Mouse (Mus musculus): ENCODE results near the gene Fam187b. TPM values are rescaled to one million over a fixed set of nuclear protein-coding genes. Genes with fewer than 3 reads are reported as not detected.
A peak's percentile ranks its signal among the peaks of the same experiment; 100 is the strongest.

The Fam187b gene
- polyA plus RNA-seq, 1 experiment from 2014 or later: 0.60 TPM

- ATAC-seq (ENCODE audit: insufficient number of reproducible peaks, low FRiP score): peak; percentile 38; the same call in 1 of the 2 replicates
- no peak overlapping the region for H3K9ac ChIP-seq
- H3K4me1 ChIP-seq (replicated peaks): peaks cover 19% of the 10 kb centered on the region
- no peaks in the 10 kb centered on the region for H3K27me3 ChIP-seq (replicated peaks)
- no peaks in the 10 kb centered on the region for H3K9me3 ChIP-seq (replicated peaks)
- H3K4me3 ChIP-seq: no peak overlapping the region
- H3K36me3 ChIP-seq: no peaks in the 10 kb centered on the region
- peak overlapping the region; percentile 82 for H3K27ac ChIP-seq (ENCODE audit: poor library complexity, severe bottlenecking)
- peak overlapping the region; percentile 42 for H3K4me2 ChIP-seq
- 38% methylated on average over 10 of the region's 10 CpGs for WGBS
Measured at GRCm38 (mm10) chr7:31017104-31017901, 43.7 kb downstream of the Fam187b start.

GRCm38 (mm10) chr7:31028609-31029008, 55.0 kb downstream of the Fam187b start:
- Histone ChIP-seq H3K4me2 (no peak overlapping the region), H3K36me3 (no peaks in the 10 kb centered on the region), H3K9ac (no peak overlapping the region), H3K27me3 (replicated peaks) (no peaks in the 10 kb centered on the region), H3K4me1 (replicated peaks) (no peaks in the 10 kb centered on the region), H3K27ac (ENCODE audit: poor library complexity, severe bottlenecking) (no peak overlapping the region), H3K9me3 (replicated peaks) (0 out of 2 replicates have a peak, but pooled peaks cover 7% of the 10 kb centered on the region), H3K4me3 (no peak overlapping the region)
- WGBS: 67% methylated on average over 8 of the region's 8 CpGs
- ATAC-seq (ENCODE audit: insufficient number of reproducible peaks, low FRiP score): no peak

- 0 out of 2 replicates have a peak, but pooled peaks cover 7% of the 10 kb centered on the region for H3K9me3 ChIP-seq (replicated peaks)
- no peak overlapping the region for H3K4me3 ChIP-seq
- no peaks in the 10 kb centered on the region for H3K36me3 ChIP-seq
- no peaks in the 10 kb centered on the region; the same call in 1 of the 2 replicates for H3K4me1 ChIP-seq (replicated peaks)
- no peak overlapping the region for H3K9ac ChIP-seq
- no peak overlapping the region for H3K27ac ChIP-seq (ENCODE audit: poor library complexity, severe bottlenecking)
- no peak overlapping the region for H3K4me2 ChIP-seq
- ATAC-seq (ENCODE audit: insufficient number of reproducible peaks, low FRiP score): no peak
- WGBS: 57% methylated on average over 2 of the region's 2 CpGs
- no peaks in the 10 kb centered on the region for H3K27me3 ChIP-seq (replicated peaks)
Measured at GRCm38 (mm10) chr7:31030717-31031116, 57.1 kb downstream of the Fam187b start.

- ATAC-seq (ENCODE audit: insufficient number of reproducible peaks, low FRiP score): no peak
- 79% methylated on average over 7 of the region's 7 CpGs for WGBS
Measured at GRCm38 (mm10) chr7:31031731-31032130, 58.1 kb downstream of the Fam187b start.

GRCm38 (mm10) chr7:31033409-31034165, 60.0 kb downstream of the Fam187b start:
- Histone ChIP-seq H3K36me3 (no peaks in the 10 kb centered on the region), H3K4me3 (no peak overlapping the region), H3K9ac (no peak overlapping the region), H3K27ac (ENCODE audit: poor library complexity, severe bottlenecking) (no peak overlapping the region), H3K27me3 (replicated peaks) (no peaks in the 10 kb centered on the region), H3K4me2 (no peak overlapping the region), H3K4me1 (replicated peaks) (no peaks in the 10 kb centered on the region; the same call in 1 of the 2 replicates), H3K9me3 (replicated peaks) (0 out of 2 replicates have a peak, but pooled peaks cover 6% of the 10 kb centered on the region)
- WGBS: 59% methylated on average over 9 of the region's 9 CpGs
- no peak for ATAC-seq (ENCODE audit: insufficient number of reproducible peaks, low FRiP score)

More at GRCm38 (mm10) chr7:31031731-31032130, 58.1 kb downstream of the Fam187b start:
- H3K4me3 ChIP-seq: no peak overlapping the region
- no peaks in the 10 kb centered on the region for H3K27me3 ChIP-seq (replicated peaks)
- H3K36me3 ChIP-seq: no peaks in the 10 kb centered on the region
- 0 out of 2 replicates have a peak, but pooled peaks cover 7% of the 10 kb centered on the region for H3K9me3 ChIP-seq (replicated peaks)
- H3K27ac ChIP-seq (ENCODE audit: poor library complexity, severe bottlenecking): no peak overlapping the region
- H3K4me1 ChIP-seq (replicated peaks): no peaks in the 10 kb centered on the region; the same call in 1 of the 2 replicates
- no peak overlapping the region for H3K4me2 ChIP-seq
- H3K9ac ChIP-seq: no peak overlapping the region

GRCm38 (mm10) chr7:31034789-31035188, 61.2 kb downstream of the Fam187b start:
- peaks cover 3% of the 10 kb centered on the region; the same call in 1 of the 2 replicates for H3K9me3 ChIP-seq (replicated peaks)
- H3K4me1 ChIP-seq (replicated peaks): no peaks in the 10 kb centered on the region; the same call in 1 of the 2 replicates
- no peak for ATAC-seq (ENCODE audit: insufficient number of reproducible peaks, low FRiP score)
- no peak overlapping the region for H3K4me3 ChIP-seq
- no peak overlapping the region for H3K4me2 ChIP-seq
- no peak overlapping the region for H3K27ac ChIP-seq (ENCODE audit: poor library complexity, severe bottlenecking)
- no peaks in the 10 kb centered on the region; the same call in 1 of the 2 replicates for H3K36me3 ChIP-seq
- 55% methylated on average over 11 of the region's 11 CpGs for WGBS
- no peak overlapping the region for H3K9ac ChIP-seq
- peaks cover 5% of the 10 kb centered on the region; the same call in 1 of the 2 replicates for H3K27me3 ChIP-seq (replicated peaks)

GRCm38 (mm10) chr7:31035291-31035690, 61.7 kb downstream of the Fam187b start:
- Histone ChIP-seq H3K4me2 (no peak overlapping the region), H3K4me3 (no peak overlapping the region), H3K36me3 (no peaks in the 10 kb centered on the region; the same call in 1 of the 2 replicates), H3K27ac (ENCODE audit: poor library complexity, severe bottlenecking) (no peak overlapping the region), H3K9me3 (replicated peaks) (peaks cover 3% of the 10 kb centered on the region; the same call in 1 of the 2 replicates), H3K9ac (no peak overlapping the region), H3K27me3 (replicated peaks) (peaks cover 10% of the 10 kb centered on the region), H3K4me1 (replicated peaks) (no peaks in the 10 kb centered on the region; the same call in 1 of the 2 replicates)
- 65% methylated on average over 11 of the region's 11 CpGs for WGBS
- ATAC-seq (ENCODE audit: insufficient number of reproducible peaks, low FRiP score): no peak

GRCm38 (mm10) chr7:31036917-31037316, 63.3 kb downstream of the Fam187b start:
- peaks cover 3% of the 10 kb centered on the region for H3K4me1 ChIP-seq (replicated peaks)
- H3K36me3 ChIP-seq: no peaks in the 10 kb centered on the region; the same call in 1 of the 2 replicates
- H3K27ac ChIP-seq (ENCODE audit: poor library complexity, severe bottlenecking): no peak overlapping the region
- H3K27me3 ChIP-seq (replicated peaks): peaks cover 24% of the 10 kb centered on the region
- H3K9me3 ChIP-seq (replicated peaks): no peaks in the 10 kb centered on the region; the same call in 1 of the 2 replicates
- WGBS: 72% methylated on average over 7 of the region's 7 CpGs
- no peak overlapping the region for H3K9ac ChIP-seq
- H3K4me3 ChIP-seq: no peak overlapping the region
- H3K4me2 ChIP-seq: no peak overlapping the region
- ATAC-seq (ENCODE audit: insufficient number of reproducible peaks, low FRiP score): no peak

GRCm38 (mm10) chr7:31037675-31038074, 64.1 kb downstream of the Fam187b start:
- Histone ChIP-seq H3K4me3 (no peak overlapping the region), H3K27me3 (replicated peaks) (peaks cover 31% of the 10 kb centered on the region), H3K27ac (ENCODE audit: poor library complexity, severe bottlenecking) (no peak overlapping the region), H3K36me3 (no peaks in the 10 kb centered on the region; the same call in 1 of the 2 replicates), H3K9ac (no peak overlapping the region), H3K9me3 (replicated peaks) (no peaks in the 10 kb centered on the region; the same call in 1 of the 2 replicates), H3K4me1 (replicated peaks) (peaks cover 5% of the 10 kb centered on the region), H3K4me2 (no peak overlapping the region)
- WGBS: 55% methylated on average over 2 of the region's 2 CpGs
- no peak for ATAC-seq (ENCODE audit: insufficient number of reproducible peaks, low FRiP score)

GRCm38 (mm10) chr7:31039011-31039410, 65.4 kb downstream of the Fam187b start:
- 78% methylated on average over 4 of the region's 4 CpGs for WGBS
- H3K36me3 ChIP-seq: no peaks in the 10 kb centered on the region; the same call in 1 of the 2 replicates
- H3K4me2 ChIP-seq: no peak overlapping the region
- no peak for ATAC-seq (ENCODE audit: insufficient number of reproducible peaks, low FRiP score)
- H3K9ac ChIP-seq: no peak overlapping the region
- H3K27ac ChIP-seq (ENCODE audit: poor library complexity, severe bottlenecking): no peak overlapping the region
- H3K27me3 ChIP-seq (replicated peaks): peaks cover 45% of the 10 kb centered on the region
- H3K9me3 ChIP-seq (replicated peaks): no peaks in the 10 kb centered on the region; the same call in 1 of the 2 replicates
- H3K4me1 ChIP-seq (replicated peaks): peaks cover 5% of the 10 kb centered on the region
- no peak overlapping the region for H3K4me3 ChIP-seq
